Mouse (Mus musculus): Measurements from ENCODE around the gene Slc22a4.

DNA sequence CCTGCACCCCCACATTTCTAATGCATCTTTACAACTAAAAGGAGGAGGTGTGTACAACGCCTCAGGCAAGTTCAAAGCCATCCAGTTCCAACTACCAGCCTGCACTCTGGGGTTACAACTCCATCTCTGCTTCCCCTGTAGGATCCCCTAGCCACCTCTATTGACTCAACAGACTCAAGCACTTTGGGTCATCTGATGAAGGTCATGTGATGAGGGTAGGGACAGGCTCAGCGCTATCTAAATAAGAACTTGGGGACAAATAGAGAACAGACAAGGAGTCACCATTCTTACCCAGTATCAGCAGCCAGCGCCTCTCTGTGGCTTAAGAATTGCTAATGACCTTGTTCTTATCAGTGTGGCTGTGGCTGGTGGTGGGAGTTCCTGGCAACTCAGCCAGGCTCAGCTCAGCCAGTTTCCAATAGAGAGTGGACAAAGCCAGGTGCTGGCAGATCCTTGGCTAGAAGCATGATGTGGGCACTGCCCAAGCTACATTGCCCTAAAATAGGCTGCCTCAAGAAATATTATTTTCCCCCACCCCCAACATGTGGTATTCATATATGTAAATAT lies 36.6 kb upstream of the Slc22a4 start:
- TF ChIP-seq CHD2 (IDR thresholded peaks at IDR 0.05; ENCODE audit: low read length) (no peak), ETS1 (IDR thresholded peaks at IDR 0.05; ENCODE audit: low read depth, low read length) (no peak), USF2 (IDR thresholded peaks at IDR 0.05; ENCODE audit: borderline replicate concordance in 1 of 2, insufficient read depth in 1 of 2, low read depth in 1 of 2, low read length in 2 of 2) (no peak), ZC3H11A (IDR thresholded peaks at IDR 0.05; ENCODE audit: low read depth, low read length) (no peak), E2F4 (IDR thresholded peaks at IDR 0.05; ENCODE audit: borderline replicate concordance, low read depth, low read length) (no peak), CTCF (IDR thresholded peaks at IDR 0.05 in 2 of 3, conservative IDR thresholded peaks at IDR 0.05 in 1 of 3; ENCODE audit: control insufficient read depth in 1 of 3, insufficient read depth in 1 of 3, low read depth in 2 of 3, low read length in 3 of 3, poor library complexity in 1 of 3, severe bottlenecking in 1 of 3) (no peak), BHLHE40 (IDR thresholded peaks at IDR 0.05; ENCODE audit: borderline replicate concordance, low read depth, low read length) (no peak), TCF12 (IDR thresholded peaks at IDR 0.05; ENCODE audit: low read depth, low read length) (no peak)
